Mouse (Mus musculus): ENCODE results near the gene Fam172a. TPM values are rescaled to one million over a fixed set of nuclear protein-coding genes. Genes with fewer than 3 reads are reported as not detected.

The Fam172a gene
- total RNA-seq, 4 experiments from 2014 or later: 10.4 to 11.7 (median 11.0) TPM

DNA sequence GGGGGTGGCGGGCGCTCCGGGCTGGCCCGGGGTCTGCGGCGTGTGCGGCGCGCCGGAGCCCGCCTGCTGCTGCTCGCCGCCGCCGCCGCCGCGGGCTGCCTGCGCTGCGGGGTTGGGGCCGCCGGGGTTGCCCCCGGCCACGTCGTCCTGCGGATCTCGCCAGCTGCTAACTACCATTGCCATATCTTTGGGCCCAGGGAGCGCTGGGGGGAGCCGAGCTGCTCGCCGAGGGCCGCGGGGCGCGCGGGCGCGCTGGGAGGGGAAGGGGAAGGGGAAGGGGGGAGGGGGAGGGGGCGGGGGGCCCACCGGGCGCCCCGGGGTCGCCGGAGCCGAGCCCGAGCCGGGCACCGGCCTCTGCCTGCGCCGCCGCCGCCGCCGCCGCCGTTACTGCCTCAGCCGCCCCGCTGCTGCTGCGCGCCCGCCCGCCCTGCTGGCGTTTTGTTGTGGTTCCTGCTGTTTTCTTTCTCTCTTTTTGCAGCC lies 496.6 kb downstream of the Fam172a start:
- no peak for DNase-seq (ENCODE audit: low spot score)

DNA sequence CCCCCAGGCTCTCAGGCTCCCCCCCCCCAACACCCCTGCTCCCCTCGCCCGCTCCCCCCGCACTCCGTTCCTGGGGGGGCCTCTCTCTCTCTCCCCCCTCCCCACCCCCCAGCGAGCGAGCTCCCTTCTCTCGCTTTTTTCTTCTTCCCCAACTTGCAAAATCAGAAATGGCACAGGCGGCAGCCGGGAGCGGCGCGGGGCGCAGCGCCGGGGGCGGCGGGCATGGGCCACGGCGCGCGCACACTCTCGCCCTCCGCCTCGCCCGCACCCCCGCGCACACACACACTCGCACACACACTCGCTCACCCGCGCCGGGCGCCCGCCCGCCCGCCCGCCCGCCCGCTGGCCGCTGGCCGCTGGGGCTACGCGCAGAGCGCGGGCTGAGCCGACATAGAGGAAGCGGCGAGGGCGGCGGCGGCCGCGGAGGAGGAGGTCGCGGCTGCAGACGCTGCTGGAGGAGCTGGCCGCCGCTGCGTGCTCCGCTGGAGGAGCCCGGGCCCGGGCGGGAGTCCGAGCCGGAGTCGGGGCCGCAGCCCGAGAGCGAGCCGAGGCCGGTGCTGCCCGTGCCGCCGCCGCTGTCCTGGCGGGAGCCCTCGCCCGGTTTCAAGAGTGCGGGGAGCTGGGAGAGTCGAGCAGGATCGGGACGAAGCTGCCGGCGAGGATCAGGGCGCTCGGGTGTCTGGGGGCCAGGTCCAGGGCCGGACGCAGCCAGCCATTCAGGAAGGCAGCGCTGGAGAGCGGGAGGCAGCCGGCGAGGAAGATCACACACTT lies 497.2 kb downstream of the Fam172a start:
- no peak for DNase-seq (ENCODE audit: low spot score)

DNA sequence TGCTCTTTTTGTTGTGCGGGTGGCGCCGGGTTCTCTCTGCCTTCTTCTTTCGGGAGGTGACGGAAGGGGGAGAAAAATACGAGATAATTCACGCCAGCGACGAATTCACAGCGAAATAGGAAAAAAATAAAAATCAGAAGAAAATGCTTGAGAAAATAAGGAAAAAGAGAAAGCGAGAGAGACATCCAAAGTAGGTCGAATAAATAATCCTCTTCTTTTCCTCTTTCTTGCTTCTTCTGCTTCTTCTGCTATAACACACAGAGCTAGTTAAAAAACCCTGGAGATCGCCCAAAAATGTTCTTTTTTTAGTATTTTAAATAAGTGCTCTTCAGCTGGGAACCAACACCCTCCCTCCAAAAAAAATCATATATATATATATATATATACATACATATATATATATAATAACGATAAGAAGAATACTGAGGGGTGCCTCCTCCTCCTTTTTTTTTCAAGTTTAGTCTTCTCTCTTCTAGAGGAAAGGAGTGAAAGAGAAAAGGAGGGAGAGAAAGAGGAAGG lies 497.9 kb downstream of the Fam172a start, which contains the start of gene Nr2f1:
TSS of gene Nr2f1 (minus strand) at position 116 of the 519 bp plus-strand sequence.
- no peak for DNase-seq (ENCODE audit: low spot score)

DNA sequence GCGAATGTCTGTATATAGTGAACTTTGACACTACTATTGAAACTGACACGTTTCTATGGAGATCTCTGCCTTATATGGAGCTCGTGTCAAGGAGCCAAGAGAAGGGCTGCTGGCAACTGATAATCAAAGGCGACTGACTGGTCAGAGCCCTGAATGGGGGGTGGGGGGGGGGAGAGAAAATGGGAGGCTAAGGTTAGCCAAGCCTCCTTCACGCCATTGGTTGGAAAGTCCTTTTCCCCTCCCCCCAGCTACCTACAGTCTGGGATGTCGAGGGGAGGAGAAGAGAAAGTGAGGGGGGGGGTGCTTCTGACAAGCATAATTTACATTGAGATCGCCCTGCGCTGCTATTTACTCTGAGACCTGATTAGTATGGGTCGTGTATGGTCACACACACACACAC lies 498.6 kb downstream of the Fam172a start:
- no peak for DNase-seq (ENCODE audit: low spot score)

DNA sequence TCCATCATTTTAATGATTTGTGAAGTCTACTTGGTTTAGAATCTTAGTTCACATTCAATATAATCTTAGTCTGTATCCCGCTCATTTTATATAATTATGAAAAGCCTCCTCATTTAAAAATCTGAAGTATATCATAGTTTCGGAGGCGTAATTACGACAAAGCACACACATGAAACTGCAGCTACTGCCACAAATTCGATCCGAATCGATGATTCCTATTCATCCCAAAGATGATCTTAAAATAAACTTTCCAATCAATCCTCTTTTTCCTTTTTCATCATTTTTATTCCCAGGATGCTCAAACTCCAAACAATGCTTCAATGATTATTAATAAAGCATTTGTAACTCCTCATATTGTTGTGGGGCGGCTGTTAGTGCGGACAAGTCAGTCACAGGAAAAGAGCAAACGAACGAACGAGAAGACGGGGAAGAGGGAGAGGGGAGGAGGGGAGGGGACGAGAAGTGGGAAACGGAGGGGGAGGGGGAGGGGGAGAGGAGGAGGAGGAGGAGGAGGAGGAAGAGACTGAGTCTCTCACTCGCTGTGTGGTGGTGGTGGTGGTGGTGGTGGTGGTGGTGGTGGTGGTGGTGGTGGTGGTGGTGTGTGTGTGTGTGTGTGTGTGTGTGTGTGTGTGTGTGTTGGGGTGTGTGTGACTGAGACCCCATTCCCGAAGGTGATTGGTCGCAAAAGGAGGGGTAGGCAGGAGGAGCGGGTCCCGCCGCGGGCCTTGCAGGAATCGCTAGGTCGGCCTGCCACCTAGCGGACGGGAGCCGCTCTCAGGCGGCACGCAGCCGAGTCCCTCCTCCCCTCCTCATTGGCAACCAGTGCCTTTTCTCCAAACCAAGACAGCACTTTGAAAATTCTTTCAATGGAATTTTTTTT lies 499.4 kb downstream of the Fam172a start:
- DNase-seq (ENCODE audit: low spot score): peak; percentile 81

DNA sequence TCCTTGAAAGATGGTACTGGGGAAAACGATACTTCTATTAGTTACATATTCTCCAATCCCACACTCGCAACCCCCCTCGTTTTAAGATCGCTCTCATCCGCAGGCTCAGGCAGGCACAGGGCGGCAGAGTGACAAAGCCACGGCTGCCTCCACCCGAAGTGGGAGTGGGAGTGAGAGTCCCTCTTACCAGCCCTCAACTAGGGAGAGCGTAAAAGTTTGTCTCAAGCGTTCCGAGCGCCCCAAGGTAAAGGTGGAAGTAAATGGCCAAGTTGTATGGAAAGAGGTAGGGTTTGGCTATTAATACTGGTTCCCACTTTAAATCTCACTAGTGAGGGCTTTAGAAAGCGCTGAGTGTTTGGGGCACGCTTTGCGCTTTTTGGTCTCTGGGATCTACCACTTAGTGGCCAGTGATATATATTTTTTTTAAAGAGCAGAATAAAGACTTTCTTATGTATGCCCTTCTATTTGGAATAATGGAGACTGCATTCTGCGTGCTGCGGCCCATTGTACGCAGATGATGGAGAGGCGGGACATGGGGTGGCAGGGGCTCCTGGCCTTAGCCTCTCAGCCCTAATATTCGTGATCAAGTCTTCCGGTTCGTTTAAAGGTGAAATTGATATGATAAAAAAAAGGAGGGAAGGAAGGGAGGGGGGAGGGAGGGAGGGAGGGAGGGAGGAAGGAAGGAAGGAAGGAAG lies 500.2 kb downstream of the Fam172a start:
- DNase-seq (ENCODE audit: low spot score): no peak

DNA sequence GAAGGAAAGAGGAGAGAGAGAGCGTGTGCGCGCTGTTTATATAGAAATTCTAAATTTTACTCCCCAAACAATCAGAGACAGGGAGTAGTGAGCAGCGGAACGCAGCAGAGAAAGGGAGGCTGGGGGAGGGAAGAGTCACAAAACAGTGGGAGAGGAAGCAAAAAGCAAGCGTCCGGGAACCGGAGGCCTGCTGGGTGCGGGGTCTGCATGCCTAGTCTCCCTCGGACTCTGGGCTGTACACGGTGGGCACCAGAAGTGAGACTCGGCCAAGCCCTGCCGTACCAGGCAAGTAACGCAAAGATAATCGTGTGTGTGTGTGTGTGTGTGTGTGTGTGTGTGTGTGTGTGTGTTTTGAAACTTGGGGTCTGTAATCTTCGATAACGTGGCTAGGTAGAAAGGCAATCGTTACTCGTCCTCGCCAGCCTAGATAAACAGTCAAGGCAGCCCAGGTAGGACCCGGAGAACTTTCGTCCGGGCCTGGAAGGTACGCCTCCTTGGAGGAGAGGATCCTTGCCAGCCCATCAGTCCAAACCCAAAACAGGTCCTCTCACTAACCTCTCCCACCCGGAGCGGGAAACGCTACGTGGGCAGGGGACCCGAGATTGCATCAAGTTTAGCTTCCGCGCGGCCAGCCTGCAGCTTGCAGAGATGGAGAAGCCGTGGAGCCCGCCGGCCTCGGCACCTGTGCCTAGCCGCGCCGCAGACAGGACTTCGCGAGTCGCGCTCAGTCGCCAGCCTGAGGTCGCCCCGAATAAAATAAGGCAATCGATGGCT lies 500.9 kb downstream of the Fam172a start:
- no peak for DNase-seq (ENCODE audit: low spot score)

DNA sequence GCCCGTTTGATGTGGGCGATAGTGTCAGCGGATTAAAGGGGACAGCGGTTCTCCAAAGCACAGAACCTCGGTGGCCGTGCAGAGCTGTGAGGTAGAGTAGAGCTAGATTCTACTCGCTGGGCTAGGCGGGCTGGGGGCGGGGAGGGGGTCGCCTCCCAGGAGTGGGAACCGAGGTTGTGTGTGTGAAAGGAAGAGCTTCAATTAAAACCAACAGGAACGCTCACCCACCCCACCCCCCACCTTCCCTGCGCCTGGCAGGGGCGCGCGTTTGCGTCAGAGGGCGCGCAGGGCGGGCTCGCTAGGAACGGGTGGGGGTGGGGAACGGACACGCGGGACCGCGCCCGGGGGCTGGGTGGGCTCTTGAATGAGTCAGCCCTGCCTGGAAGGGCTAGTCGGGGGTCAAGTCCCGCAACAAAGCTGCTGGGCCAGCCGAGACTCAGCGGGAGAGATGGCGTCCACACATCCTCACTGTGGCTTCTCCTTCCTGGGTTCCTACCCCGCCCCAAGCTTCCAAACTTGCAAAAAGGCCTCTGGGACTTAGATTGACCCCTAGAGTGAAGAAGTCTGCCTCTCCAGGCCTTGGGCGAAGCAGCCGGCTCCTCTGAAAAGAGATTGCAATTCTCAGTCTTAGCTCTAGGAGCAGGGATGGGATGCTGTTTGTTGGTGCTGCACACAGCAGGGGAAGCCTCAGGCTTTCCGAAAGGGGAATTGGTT lies 501.7 kb downstream of the Fam172a start:
- DNase-seq (ENCODE audit: low spot score): peak; percentile 35

DNA sequence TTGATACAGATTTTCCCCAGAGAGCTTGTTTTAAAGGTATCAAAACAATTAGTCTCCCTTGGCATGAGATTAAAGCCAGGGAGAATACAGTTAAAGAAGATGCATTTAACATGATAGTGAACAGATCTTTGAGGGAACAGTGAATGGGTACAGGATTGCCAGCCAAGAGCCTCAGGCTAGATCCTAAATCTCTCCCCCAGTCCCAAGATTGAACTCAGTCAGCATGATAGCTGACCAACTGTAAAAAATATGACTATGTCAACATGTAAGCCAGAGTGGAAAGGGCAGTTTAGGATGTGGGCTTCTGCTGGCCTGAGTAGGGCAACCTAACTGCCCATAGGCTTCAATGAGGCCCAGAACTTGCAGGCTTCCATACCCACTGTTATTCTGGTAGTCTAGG lies 503.6 kb downstream of the Fam172a start:
- no peak for DNase-seq (ENCODE audit: low spot score)

DNA sequence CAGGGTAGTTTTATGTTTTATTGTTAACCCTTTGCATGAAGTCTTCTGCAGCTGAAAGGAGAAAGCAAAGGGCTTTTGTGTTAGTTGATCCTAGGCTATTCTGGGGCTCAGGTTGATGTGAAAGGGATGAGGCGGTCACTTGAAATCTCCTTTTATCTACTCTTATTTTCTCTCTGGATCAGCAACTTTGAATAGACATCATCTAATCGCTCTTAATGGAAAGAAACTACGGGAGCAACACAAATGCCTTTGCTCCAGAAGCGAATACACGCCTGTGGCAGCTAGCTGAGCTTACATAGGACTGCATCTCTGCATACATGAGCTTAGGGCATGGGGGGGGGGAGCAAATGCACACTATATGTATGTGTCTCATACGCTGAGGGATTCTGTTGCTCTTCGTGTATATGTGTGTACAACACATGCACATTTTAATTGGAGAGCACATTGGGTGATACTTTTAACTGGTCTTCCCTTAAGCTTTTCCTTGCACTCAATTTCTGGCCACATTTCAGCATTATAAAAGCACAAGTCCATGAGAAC lies 505.1 kb downstream of the Fam172a start:
- DNase-seq (ENCODE audit: low spot score): no peak

DNA sequence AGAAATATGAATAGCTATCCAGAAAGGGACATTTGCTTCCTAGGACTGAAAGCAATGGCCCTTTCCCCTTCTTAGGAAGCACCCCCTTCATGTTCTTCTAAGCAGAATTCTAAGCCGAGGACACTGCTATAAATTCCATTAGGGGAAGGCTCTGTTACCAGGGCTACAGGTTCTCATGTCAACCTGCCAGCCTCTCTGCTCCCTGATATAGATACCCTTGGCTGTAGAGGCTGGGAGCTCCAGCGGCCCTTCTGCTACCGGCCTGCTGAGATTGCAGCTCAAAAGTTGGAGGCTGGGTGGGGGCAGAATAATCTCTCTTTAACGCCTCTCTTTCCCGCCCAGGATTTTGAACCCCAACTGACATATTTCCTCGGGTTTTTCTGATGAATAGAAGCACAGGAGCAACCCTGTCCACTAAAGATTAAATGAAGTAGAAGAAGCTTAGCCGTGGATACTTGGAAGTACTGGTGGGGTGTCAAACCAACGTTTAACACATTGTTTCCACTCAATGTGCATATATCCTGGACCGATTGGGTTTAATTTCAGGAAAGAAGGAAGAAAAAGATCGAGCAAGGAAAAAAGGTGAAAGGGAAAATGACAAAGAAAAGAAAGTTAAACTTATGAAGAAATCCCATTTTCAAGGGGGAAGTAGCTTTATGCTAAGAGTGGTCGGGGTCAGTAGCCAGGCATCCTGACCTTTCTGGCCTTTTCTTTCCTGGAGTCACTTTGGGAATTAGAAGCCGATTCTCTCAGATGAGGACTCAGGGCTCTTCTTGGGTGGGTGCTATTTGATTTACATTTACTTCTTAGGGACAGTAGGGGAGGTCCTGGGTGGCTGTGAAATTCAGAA lies 506.2 kb downstream of the Fam172a start:
- no peak for DNase-seq (ENCODE audit: low spot score)

DNA sequence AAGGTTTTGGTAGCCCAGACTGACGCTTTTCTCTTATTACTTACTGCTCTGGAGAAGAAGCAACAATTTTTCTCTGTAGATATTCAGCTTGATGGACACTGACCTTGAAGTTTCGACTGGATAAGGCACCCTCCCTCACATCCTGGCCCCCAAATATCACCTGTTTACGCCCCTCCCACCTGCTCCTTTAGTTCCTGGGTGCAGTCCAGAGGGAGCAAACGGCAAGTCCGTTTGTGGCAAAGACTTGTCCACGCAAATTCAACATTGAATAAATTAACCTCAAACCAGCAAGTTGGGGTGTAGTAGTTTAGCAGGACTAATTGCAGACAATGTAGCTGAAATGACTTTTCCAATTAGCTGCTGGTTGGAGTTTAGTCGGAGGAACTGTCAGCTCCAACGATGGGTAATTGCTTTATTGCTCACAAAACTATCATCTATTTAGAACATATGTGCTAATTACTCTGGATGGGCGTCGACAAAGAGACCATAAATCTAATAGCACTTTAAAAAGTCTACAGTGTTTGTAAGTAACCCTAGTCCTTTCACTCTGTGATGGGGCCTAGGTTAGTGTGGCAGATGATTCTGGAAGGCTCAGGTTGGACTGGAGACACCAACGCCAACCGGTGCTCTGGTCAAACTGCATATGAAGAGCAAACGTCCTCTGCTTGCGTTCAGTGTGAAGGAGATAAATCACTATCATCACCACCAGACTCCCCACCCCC lies 507.0 kb downstream of the Fam172a start:
- no peak for DNase-seq (ENCODE audit: low spot score)

DNA sequence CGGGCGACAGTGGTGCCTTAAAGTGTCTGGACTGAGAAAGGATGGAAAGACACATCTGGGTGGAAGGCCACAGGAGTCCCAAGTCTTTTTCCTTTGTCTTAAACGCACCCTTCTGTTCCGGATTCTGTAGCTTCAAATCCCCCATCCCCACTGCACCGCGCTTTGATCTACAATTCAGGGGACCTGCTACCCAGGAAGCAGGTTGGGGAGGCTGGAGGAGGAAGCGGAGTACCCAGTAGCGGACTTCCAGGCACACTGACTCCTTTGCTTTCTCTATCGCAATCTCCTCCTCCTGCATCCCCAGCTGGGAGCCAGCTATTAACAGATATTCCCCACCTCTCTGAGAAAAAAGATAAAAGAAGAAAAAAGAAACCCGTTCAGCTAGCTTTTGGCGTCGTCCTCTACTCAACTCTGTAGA lies 507.8 kb downstream of the Fam172a start:
- DNase-seq (ENCODE audit: low spot score): no peak

DNA sequence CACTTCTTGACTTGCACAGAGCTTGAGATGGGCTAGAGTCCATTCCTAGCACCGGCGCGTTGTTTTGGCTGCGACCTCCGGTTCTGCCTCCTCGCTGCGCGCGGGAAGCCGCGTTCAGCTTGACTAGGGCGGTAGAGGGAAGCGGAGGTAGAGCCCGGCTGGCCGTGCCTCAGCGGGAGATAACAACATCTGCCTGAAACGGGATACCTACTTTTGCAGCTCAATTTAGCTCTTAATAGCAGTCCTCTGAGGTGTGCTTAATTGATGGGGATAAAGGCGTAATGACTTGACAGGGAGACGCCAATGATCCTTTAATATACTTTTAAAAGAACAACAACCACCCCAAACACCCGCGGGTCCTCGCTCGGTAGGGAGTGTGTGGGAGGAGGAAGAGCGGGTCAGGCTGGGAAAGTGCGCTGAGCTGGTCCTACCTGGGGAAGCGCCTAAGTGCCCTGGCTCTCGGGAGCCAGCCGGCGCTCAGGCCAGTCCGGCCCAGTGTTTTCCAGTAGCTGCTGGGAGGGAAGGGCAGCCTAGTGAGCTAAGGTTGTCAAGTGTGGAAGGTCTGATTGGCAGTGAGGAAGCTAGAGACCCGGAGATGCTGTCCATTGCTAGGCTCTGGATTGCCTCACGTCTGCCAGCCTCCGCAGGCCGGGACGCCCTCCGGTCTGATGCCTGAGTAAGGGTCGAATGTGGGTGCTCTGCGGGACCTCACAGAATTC lies 508.4 kb downstream of the Fam172a start:
- DNase-seq (ENCODE audit: low spot score): no peak

DNA sequence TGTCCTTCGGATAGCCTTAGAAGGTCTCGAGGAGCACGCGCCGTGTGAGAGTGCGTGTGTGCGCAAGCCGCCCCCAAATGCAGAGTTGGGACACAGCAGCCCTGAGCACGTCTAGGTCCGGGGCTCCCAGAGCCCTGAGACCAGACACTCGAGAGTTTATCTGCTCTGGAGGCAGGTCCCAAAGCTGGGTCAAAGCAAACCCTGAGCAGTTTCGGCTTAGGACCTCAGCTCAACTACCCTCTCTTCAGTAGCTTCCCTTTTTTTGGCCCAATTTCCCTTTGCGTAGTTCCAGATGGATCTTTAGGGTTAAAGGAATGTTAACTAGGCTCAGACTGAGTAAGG lies 508.9 kb downstream of the Fam172a start:
- DNase-seq (ENCODE audit: low spot score): no peak

DNA sequence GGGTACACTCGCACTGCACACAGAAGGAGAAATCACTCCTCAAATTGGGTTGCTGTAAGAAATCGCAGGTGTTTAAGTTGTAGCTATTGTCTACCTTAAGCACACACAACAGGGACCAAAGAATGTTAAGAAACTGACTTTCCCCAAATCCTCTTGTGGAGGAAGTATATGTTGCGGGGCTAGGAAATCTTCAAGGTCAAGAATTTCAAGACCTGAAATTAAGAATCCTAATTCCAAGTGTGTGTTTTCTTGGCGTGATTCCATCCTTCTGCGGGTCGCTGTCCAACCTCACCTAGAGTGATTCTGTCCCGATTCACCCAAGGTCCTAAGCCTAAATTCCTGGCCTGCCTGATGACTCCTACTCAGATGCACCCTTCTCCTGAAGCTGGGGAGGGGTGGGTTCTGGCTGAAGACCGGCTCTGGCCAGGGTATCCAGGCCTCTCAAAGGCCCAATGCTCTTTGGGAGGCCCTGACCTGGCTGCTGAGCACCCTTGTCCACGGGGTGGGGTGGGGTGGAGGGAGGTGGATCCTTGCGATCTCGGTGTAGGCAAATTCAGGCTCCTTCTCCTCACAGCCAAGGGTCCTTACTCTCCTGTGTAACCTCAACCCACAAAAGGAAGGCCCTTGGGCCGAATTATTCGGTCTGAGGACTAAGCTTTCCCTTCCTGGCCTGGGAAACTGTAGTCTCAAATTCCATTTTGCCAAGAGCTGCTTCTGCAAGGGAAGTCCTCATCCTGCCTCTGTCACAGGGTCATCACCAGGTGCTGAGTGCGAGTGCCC lies 509.6 kb downstream of the Fam172a start:
- no peak for DNase-seq (ENCODE audit: low spot score)

DNA sequence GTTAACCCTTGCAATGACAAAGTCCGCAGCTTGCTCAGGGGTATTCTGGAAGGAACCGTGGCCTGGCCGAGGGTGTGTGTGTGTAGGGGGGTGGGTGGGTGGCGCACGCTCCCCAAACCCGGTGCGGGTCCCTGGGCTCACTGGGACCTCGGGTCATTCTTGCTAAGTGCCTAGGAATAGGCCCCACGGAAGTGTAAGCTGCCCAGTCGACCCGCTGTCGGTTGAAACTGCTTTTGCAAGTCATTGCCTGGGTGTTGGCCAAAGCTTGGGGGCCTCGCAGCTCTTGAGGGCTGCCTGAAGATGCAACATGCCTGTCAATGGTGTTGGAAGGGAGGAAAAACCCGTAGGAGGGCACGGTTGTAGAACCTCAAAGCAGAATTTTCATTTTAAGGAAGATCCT lies 510.3 kb downstream of the Fam172a start:
- DNase-seq (ENCODE audit: low spot score): no peak

Measured in heart, adult 8-10 months (tissue).